Mouse (Mus musculus) spleen, adult 2 months (tissue): ENCODE measurements around the gene Dgki. TPM values are rescaled to one million over a fixed set of nuclear protein-coding genes. Genes with fewer than 3 reads are reported as not detected.

Source experiments
- DNase-seq, 2 experiments: peaks; one replicate each; pipeline versions ENCODE4 v3.0.0 to v3.0.0-alpha.2; 2012 to 2021; ENCODE audit warnings: low spot score in 2 of 2, low read depth in 1 of 2
- H3K27ac ChIP-seq: fragments of 200-500 bp; 2 replicates; pipeline ENCODE4 v1.5.1; 2012; ENCODE audit warnings: low read length, inconsistent platforms; ENCODE audit not compliant: insufficient read depth
- H3K27me3 ChIP-seq: fragments of 200-500 bp; 2 replicates; pipeline ENCODE4 v1.6.1; 2012; ENCODE audit warnings: mild to moderate bottlenecking, moderate library complexity, low read length, inconsistent platforms; ENCODE audit not compliant: control insufficient read depth, insufficient read depth
- H3K36me3 ChIP-seq: fragments of 200-500 bp; 2 replicates; pipeline ENCODE4 v1.6.1; 2012; ENCODE audit warnings: mild to moderate bottlenecking, low read length, inconsistent platforms; ENCODE audit not compliant: control insufficient read depth, insufficient read depth
- H3K4me1 ChIP-seq: fragments of 200-500 bp; 2 replicates; pipeline ENCODE4 v1.6.1; 2011; ENCODE audit warnings: inconsistent platforms; ENCODE audit not compliant: control insufficient read depth, insufficient read depth, insufficient read length
- H3K4me3 ChIP-seq: fragments of 200-500 bp; 2 replicates; pipeline ENCODE4 v1.5.1; 2011; ENCODE audit warnings: mild to moderate bottlenecking, inconsistent platforms; ENCODE audit not compliant: insufficient read depth, insufficient read length; ENCODE audit errors: extremely low read depth
- CTCF ChIP-seq: fragments of 200-500 bp; IDR thresholded peaks from 2 replicates; pipeline ENCODE4 v1.5.1; 2011; ENCODE audit warnings: mild to moderate bottlenecking, inconsistent platforms; ENCODE audit not compliant: insufficient read depth, insufficient read length, insufficient replicate concordance; ENCODE audit errors: extremely low read depth
- POLR2A ChIP-seq: fragments of 200-500 bp; IDR thresholded peaks from 2 replicates; pipeline ENCODE4 v1.6.1; 2011; ENCODE audit warnings: low read depth, low read length, inconsistent platforms
- whole genome bisulfite sequencing: fragments of 180-500 bp; shearing (Covaris S2); methylation state at CpG from one replicate; pipeline ENCODE4 v1.1.7; 2018; 5-methylcytosine and 5-hydroxymethylcytosine counted together
- polyA plus RNA-seq: library from polyadenylated mRNA; depleted of rRNA; stranded (reverse); fragments of >200 nt; gene quantifications from 2 replicates; pipeline ENCODE4 v1.2.3, GENCODE M21; 2012

Gene Dgki
- polyA plus RNA-seq, 1 experiment = 0.70 TPM

DNA sequence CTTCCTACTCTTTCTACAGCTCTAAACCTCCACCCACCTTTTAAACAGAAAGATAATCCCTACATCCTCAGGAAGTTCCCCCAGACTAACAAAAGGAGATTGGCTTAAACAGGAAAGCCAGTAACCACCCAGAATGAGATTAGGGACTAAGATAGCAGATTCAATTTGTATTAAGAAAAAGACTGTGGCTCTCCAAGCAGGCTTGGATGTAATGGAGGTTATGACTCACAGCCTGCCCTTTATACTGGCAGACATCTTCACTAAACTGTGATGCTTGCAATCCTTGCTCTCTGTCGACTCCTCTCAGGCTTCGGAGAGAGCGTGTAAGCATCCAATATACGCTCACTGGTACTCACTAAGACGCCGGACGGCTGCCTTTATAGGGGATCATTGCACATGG, 236.7 kb downstream of the Dgki start:
- TF ChIP-seq POLR2A (no peak), CTCF (no peak)
- Histone ChIP-seq H3K36me3 (no peaks in the 10 kb centered on the region), H3K4me1 (no peaks in the 10 kb centered on the region), H3K27me3 (no peaks in the 10 kb centered on the region), H3K4me3 (no peak overlapping the region), H3K27ac (no peak overlapping the region)
- no peak for DNase-seq
- 88% methylated on average over 7 of the region's 7 CpGs for WGBS

DNA sequence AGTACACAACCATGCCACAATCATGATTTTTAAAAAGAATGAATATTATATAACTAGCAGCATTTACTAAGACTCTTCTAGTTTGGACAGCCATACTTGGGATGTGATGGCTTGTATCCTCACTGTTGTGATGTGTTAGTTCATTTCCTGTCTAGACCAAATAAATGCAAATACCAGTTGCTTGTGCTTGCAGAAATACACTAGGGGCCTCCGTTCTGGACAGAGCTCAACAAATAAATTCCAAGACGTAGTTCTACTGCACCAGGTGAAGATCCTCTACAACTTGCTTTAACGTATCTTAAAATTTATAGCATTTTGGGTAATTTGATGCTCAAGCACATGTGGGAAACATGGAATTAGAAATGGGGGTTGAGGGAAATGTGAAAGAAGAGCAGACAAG, 239.9 kb downstream of the Dgki start:
- no peaks in the 10 kb centered on the region for H3K27me3 ChIP-seq
- H3K36me3 ChIP-seq = no peaks in the 10 kb centered on the region
- no peak for DNase-seq
- no peak overlapping the region for H3K4me3 ChIP-seq
- TF ChIP-seq CTCF (no peak), POLR2A (no peak)
- no peaks in the 10 kb centered on the region for H3K4me1 ChIP-seq
- H3K27ac ChIP-seq = no peak overlapping the region
- WGBS = 90% methylated on average over 3 of the region's 3 CpGs

DNA sequence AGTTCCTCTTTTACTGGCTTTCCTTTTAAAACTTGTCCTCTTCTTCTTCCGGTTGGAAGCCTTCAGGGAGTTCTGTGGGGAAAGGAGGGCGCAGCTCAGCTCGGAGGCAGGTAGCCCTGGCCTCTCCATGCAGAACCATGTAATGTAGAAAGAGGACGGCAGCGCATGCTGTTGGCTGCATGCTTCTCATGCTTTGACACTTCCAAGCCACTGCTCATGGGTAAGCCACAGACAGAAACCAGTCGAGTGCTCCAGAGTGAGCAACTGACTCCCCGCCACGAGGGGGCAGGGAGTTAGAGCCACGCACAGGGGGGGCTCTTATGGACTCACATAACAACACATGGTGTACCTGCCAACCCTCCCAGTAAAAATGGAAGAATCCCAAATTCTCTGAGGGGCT, 242.0 kb downstream of the Dgki start:
- 82% methylated on average over 9 of the region's 9 CpGs for WGBS

DNA sequence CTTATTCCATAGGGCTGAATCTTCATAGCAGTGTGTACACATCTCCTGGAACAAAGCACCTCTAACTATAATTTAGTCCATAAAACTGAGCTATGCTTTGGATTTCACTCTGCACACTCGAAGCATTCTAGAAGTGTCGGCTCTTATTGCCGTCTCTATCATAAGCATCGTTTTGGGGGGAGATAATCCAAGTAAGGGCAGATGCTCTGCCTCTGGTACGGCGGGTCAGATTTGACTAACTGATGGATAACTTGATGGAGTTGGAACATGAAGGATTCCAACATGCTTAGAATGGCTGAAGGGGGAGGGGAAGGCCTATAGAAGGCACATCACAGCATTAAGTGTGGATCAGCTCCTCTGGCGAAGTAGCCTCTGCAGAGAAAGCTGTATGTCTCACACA, 242.4 kb downstream of the Dgki start:
- TF ChIP-seq CTCF = no peak
- TF ChIP-seq POLR2A = no peak
- Histone ChIP-seq H3K27me3 (no peaks in the 10 kb centered on the region), H3K27ac (no peak overlapping the region), H3K4me1 (no peaks in the 10 kb centered on the region), H3K4me3 (no peak overlapping the region), H3K36me3 (no peaks in the 10 kb centered on the region)
- DNase-seq = no peak
- WGBS = 92% methylated on average over 7 of the region's 7 CpGs

More for the DNA sequence above, 242.0 kb downstream of the Dgki start:
- TF ChIP-seq POLR2A = no peak
- TF ChIP-seq CTCF = no peak
- no peaks in the 10 kb centered on the region for H3K4me1 ChIP-seq
- no peaks in the 10 kb centered on the region for H3K27me3 ChIP-seq
- no peaks in the 10 kb centered on the region for H3K36me3 ChIP-seq
- no peak overlapping the region for H3K27ac ChIP-seq
- H3K4me3 ChIP-seq = no peak overlapping the region
- no peak for DNase-seq

DNA sequence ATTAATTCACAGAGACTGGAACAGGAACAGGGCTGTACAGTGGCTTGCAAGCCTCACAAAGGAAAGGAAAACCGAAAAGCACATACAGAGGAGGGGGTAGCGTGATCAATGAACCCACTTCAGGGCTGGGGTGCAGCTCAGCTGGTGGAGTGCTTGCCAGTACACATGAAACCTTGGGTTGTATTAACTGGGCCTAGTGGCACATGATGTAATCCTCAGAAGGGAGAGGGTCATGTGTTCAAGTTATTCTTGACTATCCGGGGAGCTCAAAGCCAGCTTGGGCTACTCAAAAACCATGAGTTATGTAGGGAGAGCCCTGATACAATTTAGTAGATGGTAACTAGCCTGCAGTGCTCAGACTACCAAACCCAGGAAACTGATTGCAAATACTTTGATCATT, 244.3 kb downstream of the Dgki start:
- Histone ChIP-seq H3K36me3 (no peaks in the 10 kb centered on the region), H3K4me3 (no peak overlapping the region), H3K27me3 (no peaks in the 10 kb centered on the region), H3K4me1 (no peaks in the 10 kb centered on the region), H3K27ac (no peak overlapping the region)
- 87% methylated on average over 3 of the region's 3 CpGs for WGBS
- TF ChIP-seq POLR2A = no peak
- no peak for TF ChIP-seq CTCF
- no peak for DNase-seq

DNA sequence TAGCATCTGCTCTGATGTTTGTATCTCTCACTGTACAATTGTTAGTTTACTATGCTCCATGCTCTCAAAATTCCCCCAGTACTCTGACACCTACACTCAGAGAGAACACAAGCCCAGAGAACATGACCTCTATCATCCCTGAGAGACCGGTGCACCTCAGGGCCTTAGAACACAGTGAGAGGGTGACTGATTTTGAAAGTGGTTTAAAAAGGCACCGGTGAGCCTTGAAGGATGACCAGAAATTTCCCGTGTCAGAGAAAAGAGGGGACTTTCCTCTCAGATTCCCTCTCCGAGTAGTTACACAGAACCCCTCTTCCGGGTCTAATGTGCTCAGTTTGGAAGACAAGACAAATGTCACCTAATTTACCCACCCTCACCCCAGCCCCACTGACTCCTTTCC, 244.9 kb downstream of the Dgki start:
- Histone ChIP-seq H3K27ac (no peak overlapping the region), H3K36me3 (no peaks in the 10 kb centered on the region), H3K27me3 (no peaks in the 10 kb centered on the region), H3K4me1 (no peaks in the 10 kb centered on the region), H3K4me3 (no peak overlapping the region)
- TF ChIP-seq POLR2A (no peak), CTCF (no peak)
- no peak for DNase-seq
- 85% methylated on average over 5 of the region's 5 CpGs for WGBS

DNA sequence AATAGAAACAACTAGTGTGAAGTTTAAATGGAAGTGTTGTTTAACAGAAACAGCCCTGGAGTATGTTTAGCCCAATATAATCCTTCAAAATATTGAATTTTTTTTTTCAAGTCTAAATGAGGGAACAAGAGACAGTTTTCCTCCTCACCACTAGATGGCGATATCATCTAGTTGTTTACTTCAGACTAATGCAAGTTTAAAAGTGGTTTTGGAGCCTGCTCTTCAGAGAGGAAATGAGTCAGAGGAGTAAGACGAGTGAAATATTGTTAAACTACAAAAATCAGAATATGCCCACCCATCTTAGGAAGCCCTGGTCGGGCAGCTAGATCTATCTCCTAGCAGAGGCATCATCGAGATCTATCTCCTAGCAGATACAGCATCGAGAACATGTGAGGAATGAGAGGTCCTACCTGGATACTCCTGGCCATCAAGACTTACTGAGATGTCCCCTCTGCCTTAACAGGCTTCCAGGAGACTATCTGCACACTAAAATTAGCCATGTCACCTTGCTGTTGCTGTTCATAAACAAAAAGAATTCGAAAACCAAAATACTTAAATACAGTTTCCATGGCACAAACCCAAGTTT, 245.5 kb downstream of the Dgki start:
- Histone ChIP-seq H3K36me3 (no peaks in the 10 kb centered on the region), H3K4me1 (no peaks in the 10 kb centered on the region), H3K27ac (no peak overlapping the region), H3K27me3 (no peaks in the 10 kb centered on the region), H3K4me3 (no peak overlapping the region)
- TF ChIP-seq CTCF (no peak), POLR2A (no peak)
- DNase-seq = no peak
- WGBS = 40% methylated on average over 6 of the region's 6 CpGs
